Mouse (Mus musculus): ENCODE measurements around the gene Bsnd.

DNA sequence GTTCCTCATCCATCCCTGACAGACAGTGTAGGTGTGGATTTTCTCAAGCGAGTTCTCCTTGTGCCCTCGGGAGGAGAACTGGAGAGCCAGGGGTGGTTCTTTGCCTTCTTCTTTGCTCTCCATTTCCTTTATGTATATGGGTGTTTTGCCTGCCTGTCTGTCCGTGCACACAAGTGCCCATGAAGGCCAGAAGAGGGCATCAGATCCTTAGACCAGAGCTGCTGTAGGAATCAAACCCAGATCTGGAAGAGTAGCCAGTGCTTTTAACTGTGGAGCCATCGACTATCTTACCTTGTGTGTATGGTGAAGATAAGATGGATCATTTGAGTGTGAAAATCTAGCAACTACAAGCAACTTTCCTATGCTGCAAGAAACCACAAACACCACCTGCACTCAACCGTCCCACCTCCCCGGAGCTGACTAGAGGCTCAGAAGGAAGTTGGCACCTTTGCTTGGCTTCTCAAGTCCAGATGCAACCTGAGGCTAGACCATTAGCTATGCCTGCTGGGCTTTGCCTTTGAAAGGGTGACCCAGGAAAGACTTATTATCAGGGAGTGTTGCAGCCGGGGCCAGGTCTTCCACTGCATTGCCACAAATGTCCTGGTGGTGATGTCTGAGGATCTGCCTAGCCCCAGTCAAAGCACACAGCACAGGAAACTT lies 41.5 kb upstream of the Bsnd start:
- TF ChIP-seq KAT2A (IDR thresholded peaks at IDR 0.05; ENCODE audit: insufficient replicate concordance, low read length) (no peak), GABPA (IDR thresholded peaks at IDR 0.05; ENCODE audit: insufficient replicate concordance, low read depth, low read length) (no peak)

Data from CH12.LX (cell line).